Mouse (Mus musculus) spleen, adult 2 months (tissue): ENCODE results near the gene Apba2.

ENCODE experiments used
- CTCF ChIP-seq: fragments of 200-500 bp; IDR thresholded peaks from 2 replicates; pipeline ENCODE4 v1.5.1; 2011; ENCODE audit warnings: mild to moderate bottlenecking, inconsistent platforms; ENCODE audit not compliant: insufficient read depth, insufficient read length, insufficient replicate concordance; ENCODE audit errors: extremely low read depth
- POLR2A ChIP-seq: fragments of 200-500 bp; IDR thresholded peaks from 2 replicates; pipeline ENCODE4 v1.6.1; 2011; ENCODE audit warnings: low read depth, low read length, inconsistent platforms

- peak; percentile 72; the same call in 1 of the 2 replicates for TF ChIP-seq CTCF
- no peak for TF ChIP-seq POLR2A
These were observed 240.1 kb downstream of the Apba2 start for GRCm38 (mm10) chr7:64741333-64742307.
